In genomic region chr11:58352681-58353548, GRCm38 (mm10) we compare ENCODE assay signal across 11 mouse cellular contexts. TPM values are rescaled to one million over a fixed set of nuclear protein-coding genes. Genes with fewer than 3 reads are reported as not detected.
A peak's percentile ranks its signal among the peaks of the same experiment; 100 is the strongest.
DNase-seq lines count a peak whose midpoint lies in the region; ATAC-seq and TF ChIP-seq lines count a peak whose summit lies in the region.
"Had no signal": no experiment of that assay in that cellular context is flagged by ENCODE, and none has a peak within 500 bp of the region (broad histone marks: within the 10 kb centered on the region; RNA-seq: fewer than 3 reads in every experiment).

No protein-coding gene starts in this region.

- peak; percentile 9 for DNase-seq in kidney, postnatal 0 days (ENCODE audit: low spot score)
- DNase-seq in kidney, postnatal 10 days = no peak
- peak; percentile 35 for DNase-seq in ES-E14 (ENCODE audit: low read depth, low spot score)
- peak; percentile 22 for DNase-seq in embryonic facial prominence, embryonic 10.5 days (ENCODE audit: low spot score)
- no peak for DNase-seq in urinary bladder, adult 18-20 months (ENCODE audit: low spot score in 2 of 2)
- no peak for DNase-seq in urinary bladder, postnatal 4 days (ENCODE audit: low spot score in 2 of 2)
- DNase-seq: adrenal gland, postnatal 36 days had no signal

- in situ Hi-C loops in ES-E14 (cut with MboI; ENCODE audit: low sequenced_read_pairs in 2 of 2, unreplicated experiment in 2 of 2) = no loop called here

- H3K9ac ChIP-seq in kidney, postnatal 0 days (ENCODE audit: low read depth, low read length) = no peak overlapping the region
- no peak overlapping the region for H3K9ac ChIP-seq in ES-E14 (ENCODE audit: insufficient read depth, low read depth, low read length, poor library complexity, severe bottlenecking)
- no peak overlapping the region for H3K9ac ChIP-seq in forebrain, embryonic 13.5 days
- H3K9ac ChIP-seq: heart, embryonic 13.5 days; limb, embryonic 15.5 days had no signal

- no peaks in the 10 kb centered on the region for H3K27me3 ChIP-seq in kidney, postnatal 0 days (ENCODE audit: insufficient read depth, low read length)
- H3K27me3 ChIP-seq in embryonic facial prominence, embryonic 10.5 days (replicated peaks; ENCODE audit: low read depth, poor library complexity, severe bottlenecking) = no peaks in the 10 kb centered on the region
- no peaks in the 10 kb centered on the region for H3K27me3 ChIP-seq in forebrain, embryonic 13.5 days
- H3K27me3 ChIP-seq: heart, embryonic 13.5 days; limb, embryonic 15.5 days had no signal

- H3K27ac ChIP-seq in kidney, postnatal 0 days = no peak overlapping the region
- H3K27ac ChIP-seq in ES-E14 (ENCODE audit: insufficient read depth, low read depth, low read length, poor library complexity, severe bottlenecking) = no peak overlapping the region
- H3K27ac ChIP-seq in embryonic facial prominence, embryonic 10.5 days (replicated peaks) = no peak overlapping the region
- H3K27ac ChIP-seq in forebrain, embryonic 13.5 days = no peak overlapping the region
- H3K27ac ChIP-seq: heart, embryonic 13.5 days; limb, embryonic 15.5 days had no signal

- no peaks in the 10 kb centered on the region for H3K9me3 ChIP-seq in kidney, postnatal 0 days (replicated peaks; ENCODE audit: low read length)
- no peaks in the 10 kb centered on the region for H3K9me3 ChIP-seq in ES-E14 (ENCODE audit: control insufficient read depth, insufficient read depth, low read depth, low read length)
- H3K9me3 ChIP-seq in embryonic facial prominence, embryonic 10.5 days = no peaks in the 10 kb centered on the region
- no peaks in the 10 kb centered on the region for H3K9me3 ChIP-seq in forebrain, embryonic 13.5 days (replicated peaks)
- H3K9me3 ChIP-seq: heart, embryonic 13.5 days; limb, embryonic 15.5 days had no signal

- no peak overlapping the region for H3K4me2 ChIP-seq in kidney, postnatal 0 days (ENCODE audit: low read length)
- H3K4me2 ChIP-seq in forebrain, embryonic 13.5 days = no peak overlapping the region
- H3K4me2 ChIP-seq: heart, embryonic 13.5 days; limb, embryonic 15.5 days had no signal

- H3K4me3 ChIP-seq in kidney, postnatal 0 days (replicated peaks; ENCODE audit: low read depth, low read length) = no peak overlapping the region
- H3K4me3 ChIP-seq in ES-E14 (ENCODE audit: insufficient read depth in 1 of 2, low read depth in 1 of 2, low read length in 2 of 2, poor library complexity in 1 of 2, severe bottlenecking in 1 of 2) = no peak overlapping the region
- H3K4me3 ChIP-seq in embryonic facial prominence, embryonic 10.5 days = no peak overlapping the region
- H3K4me3 ChIP-seq in forebrain, embryonic 13.5 days = no peak overlapping the region
- H3K4me3 ChIP-seq: heart, embryonic 13.5 days; limb, embryonic 15.5 days had no signal

- no peaks in the 10 kb centered on the region for H3K36me3 ChIP-seq in kidney, postnatal 0 days (ENCODE audit: insufficient read depth, low read length)
- no peaks in the 10 kb centered on the region for H3K36me3 ChIP-seq in ES-E14 (ENCODE audit: control insufficient read depth, insufficient read depth, low read length, poor library complexity, severe bottlenecking)
- H3K36me3 ChIP-seq in embryonic facial prominence, embryonic 10.5 days (replicated peaks) = peaks cover 8% of the 10 kb centered on the region; the same call in 1 of the 2 replicates
- peaks cover 15% of the 10 kb centered on the region; the same call in 1 of the 2 replicates for H3K36me3 ChIP-seq in forebrain, embryonic 13.5 days (ENCODE audit: poor library complexity, severe bottlenecking)
- H3K36me3 ChIP-seq: limb, embryonic 15.5 days had no signal

- ATAC-seq in kidney, postnatal 0 days (replicated peaks; ENCODE audit: low FRiP score, low read depth) = no peak
- peak; percentile 72 for ATAC-seq in megakaryocyte progenitor cell, adult 5-6 weeks (replicated peaks; ENCODE audit: poor library complexity)
- no peak for ATAC-seq in forebrain, embryonic 13.5 days

- no peaks in the 10 kb centered on the region for H3K4me1 ChIP-seq in kidney, postnatal 0 days (replicated peaks; ENCODE audit: insufficient read depth, low read length)
- H3K4me1 ChIP-seq in ES-E14 (ENCODE audit: control insufficient read depth in 2 of 2, insufficient read depth in 2 of 2, low read length in 2 of 2, poor library complexity in 1 of 2) = no peaks in the 10 kb centered on the region
- no peaks in the 10 kb centered on the region for H3K4me1 ChIP-seq in embryonic facial prominence, embryonic 10.5 days
- H3K4me1 ChIP-seq in forebrain, embryonic 13.5 days = no peaks in the 10 kb centered on the region
- H3K4me1 ChIP-seq: limb, embryonic 15.5 days had no signal

- WGBS in kidney, postnatal 0 days = 51% methylated on average over 7 of the region's 7 CpGs
- WGBS in embryonic facial prominence, embryonic 10.5 days = 69% methylated on average over 7 of the region's 7 CpGs
- 65% methylated on average over 7 of the region's 7 CpGs for WGBS in forebrain, embryonic 13.5 days

- TF ChIP-seq CTCF in kidney, postnatal 0 days (IDR thresholded peaks at IDR 0.05; ENCODE audit: low read depth) = peak; percentile 58

TF ChIP-seq in ES-E14, 5 proteins besides CTCF, POLR2A, EP300 and RAD21:
- TF ChIP-seq HCFC1 (IDR thresholded peaks at IDR 0.05; ENCODE audit: borderline replicate concordance, insufficient read depth, low read length) (no peak), MAFK (IDR thresholded peaks at IDR 0.05; ENCODE audit: insufficient read depth, low read depth, low read length) (no peak), ZNF384 (IDR thresholded peaks at IDR 0.05; ENCODE audit: low read depth, low read length) (no peak), CHD2 (IDR thresholded peaks at IDR 0.05; ENCODE audit: low read depth, low read length) (no peak), ZC3H11A (IDR thresholded peaks at IDR 0.05; ENCODE audit: borderline replicate concordance, low read depth, low read length) (peak; percentile 61; the same call in 1 of the 2 replicates)

RNA-seq across cellular contexts. Expression of gene Sh3bp5l, which starts 22.4 kb away (rescaled TPM):
- 28.3 and 31.9 TPM in 2 replicates for polyA plus RNA-seq in kidney, postnatal 0 days (2015; fragmentation: Nextera tagmentation; extraction: Ambion mirVana)
- 26.9 and 28.9 TPM in 2 replicates for total RNA-seq in ES-E14 (2012; rRNA removed)
- polyA plus RNA-seq in embryonic facial prominence, embryonic 10.5 days (2016; fragmentation: Nextera tagmentation; extraction: Ambion mirVana) = 40.7 and 44.3 TPM in 2 replicates
- 2.5 and 4.1 TPM in 2 replicates for total RNA-seq in megakaryocyte progenitor cell, adult 5-6 weeks (2015)
- 12.8 and 31.6 TPM in 2 replicates for total RNA-seq in megakaryocyte progenitor cell, adult 5-6 weeks (2017)
- 43.9 and 48.0 TPM in 2 replicates for polyA plus RNA-seq in forebrain, embryonic 13.5 days (2015; fragmentation: Nextera tagmentation; extraction: Ambion mirVana)

RNA-seq across cellular contexts. Expression of gene Zfp672, which starts 22.8 kb away (rescaled TPM):
- 58.1 and 66.3 TPM in 2 replicates for polyA plus RNA-seq in kidney, postnatal 0 days (2015; fragmentation: Nextera tagmentation; extraction: Ambion mirVana)
- total RNA-seq in ES-E14 (2012; rRNA removed) = 9.5 and 11.7 TPM in 2 replicates
- 24.7 and 27.1 TPM in 2 replicates for polyA plus RNA-seq in embryonic facial prominence, embryonic 10.5 days (2016; fragmentation: Nextera tagmentation; extraction: Ambion mirVana)
- 31.0 and 31.6 TPM in 2 replicates for total RNA-seq in megakaryocyte progenitor cell, adult 5-6 weeks (2015)
- 23.2 and 26.4 TPM in 2 replicates for total RNA-seq in megakaryocyte progenitor cell, adult 5-6 weeks (2017)
- polyA plus RNA-seq in forebrain, embryonic 13.5 days (2015; fragmentation: Nextera tagmentation; extraction: Ambion mirVana) = 38.1 and 40.5 TPM in 2 replicates

RNA-seq across cellular contexts. Expression of gene Lypd8, which starts 25.9 kb away (rescaled TPM):
- 0.24 and 0.28 TPM in 2 replicates for polyA plus RNA-seq in kidney, postnatal 0 days (2015; fragmentation: Nextera tagmentation; extraction: Ambion mirVana)
- total RNA-seq in ES-E14 (2012; rRNA removed) = not detected in 2 replicates
- not detected in 2 replicates for polyA plus RNA-seq in embryonic facial prominence, embryonic 10.5 days (2016; fragmentation: Nextera tagmentation; extraction: Ambion mirVana)
- total RNA-seq in megakaryocyte progenitor cell, adult 5-6 weeks (2015) = not detected in 2 replicates
- total RNA-seq in megakaryocyte progenitor cell, adult 5-6 weeks (2017) = not detected in 2 replicates
- polyA plus RNA-seq in forebrain, embryonic 13.5 days (2015; fragmentation: Nextera tagmentation; extraction: Ambion mirVana) = 0.31 TPM in 1 of 2 replicates, not detected in the other
- total RNA-seq: adrenal gland, postnatal 36 days had no signal
- polyA plus RNA-seq: heart, embryonic 13.5 days; limb, embryonic 15.5 days had no signal

RNA-seq across cellular contexts. Expression of gene Zfp692, which starts 46.0 kb away (rescaled TPM):
- 11.5 and 15.2 TPM in 2 replicates for polyA plus RNA-seq in kidney, postnatal 0 days (2015; fragmentation: Nextera tagmentation; extraction: Ambion mirVana)
- 28.0 and 43.2 TPM in 2 replicates for total RNA-seq in ES-E14 (2012; rRNA removed)
- polyA plus RNA-seq in embryonic facial prominence, embryonic 10.5 days (2016; fragmentation: Nextera tagmentation; extraction: Ambion mirVana) = 27.7 and 29.7 TPM in 2 replicates
- total RNA-seq in megakaryocyte progenitor cell, adult 5-6 weeks (2015) = 22.7 and 27.3 TPM in 2 replicates
- 33.0 and 36.8 TPM in 2 replicates for total RNA-seq in megakaryocyte progenitor cell, adult 5-6 weeks (2017)
- 28.9 and 31.4 TPM in 2 replicates for polyA plus RNA-seq in forebrain, embryonic 13.5 days (2015; fragmentation: Nextera tagmentation; extraction: Ambion mirVana)

Comparison
In these comparisons a context has a peak if more than half of its experiments do, and no peak if none do; other contexts are left out.
1. DNase-seq: peak in kidney, postnatal 0 days (single experiment), ES-E14 (single experiment) and embryonic facial prominence, embryonic 10.5 days (single experiment); none in kidney, postnatal 10 days (single experiment), urinary bladder, adult 18-20 months (0 of 2) and urinary bladder, postnatal 4 days (0 of 2).